Mouse (Mus musculus): ENCODE measurements around the gene Klra6. TPM values are rescaled to one million over a fixed set of nuclear protein-coding genes. Genes with fewer than 3 reads are reported as not detected.
"Not testable (repeated sequence)": the region's sequence is repeated elsewhere in the genome, so short reads cannot be mapped to it uniquely, and the experiment has no call there.

The Klra6 gene
- total RNA-seq (2022) = under 1 TPM in 1 of 4 experiments, not detected in 3; 0.27 TPM

DNA sequence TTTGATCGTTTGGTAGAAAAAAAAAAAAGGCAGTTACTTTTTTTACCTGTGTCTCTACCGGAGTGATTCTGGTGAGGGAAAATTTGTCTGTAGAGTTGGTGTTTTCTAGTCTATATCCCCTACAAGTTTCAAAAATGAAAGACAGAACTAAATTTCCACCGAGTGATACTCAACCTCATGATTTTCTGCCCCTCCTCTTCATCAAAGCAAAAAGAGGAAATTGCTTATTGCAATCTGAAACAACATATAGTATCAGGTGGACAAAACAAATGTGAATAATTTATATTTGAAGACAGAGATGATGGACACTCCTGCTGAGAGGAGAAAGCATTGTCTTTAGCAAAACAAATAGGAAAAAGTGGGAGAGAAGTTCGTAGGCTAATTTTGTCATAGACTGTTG, at the start of gene Klra6:
Gene Klra6, minus strand, starts transcription at position 101 of the 400 bp plus-strand sequence.
- no peak for DNase-seq

DNA sequence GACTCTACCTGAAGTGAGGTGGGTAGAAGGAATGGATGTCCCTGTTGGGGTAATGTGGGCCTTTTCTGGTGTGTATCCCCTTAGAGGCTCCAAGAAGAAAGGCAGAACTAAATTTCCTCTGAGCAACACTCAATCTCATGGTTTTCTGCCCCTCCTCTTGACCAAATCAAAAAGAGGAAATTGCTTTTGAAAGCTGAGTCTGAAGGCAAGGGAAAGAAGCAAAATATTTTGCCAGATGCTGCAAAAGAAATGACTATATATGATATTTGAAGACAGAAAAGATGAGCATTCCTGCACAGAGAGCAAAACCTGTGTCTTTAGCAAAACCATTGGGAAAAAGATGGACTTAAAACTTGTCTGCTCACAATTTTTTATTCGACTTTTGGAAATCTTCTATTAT, 40.4 kb upstream of the Klra6 start, which contains the start of gene Klra4:
Gene Klra4, minus strand, starts transcription at position 101 of the 400 bp plus-strand sequence.
- DNase-seq = not testable (repeated sequence)

DNA sequence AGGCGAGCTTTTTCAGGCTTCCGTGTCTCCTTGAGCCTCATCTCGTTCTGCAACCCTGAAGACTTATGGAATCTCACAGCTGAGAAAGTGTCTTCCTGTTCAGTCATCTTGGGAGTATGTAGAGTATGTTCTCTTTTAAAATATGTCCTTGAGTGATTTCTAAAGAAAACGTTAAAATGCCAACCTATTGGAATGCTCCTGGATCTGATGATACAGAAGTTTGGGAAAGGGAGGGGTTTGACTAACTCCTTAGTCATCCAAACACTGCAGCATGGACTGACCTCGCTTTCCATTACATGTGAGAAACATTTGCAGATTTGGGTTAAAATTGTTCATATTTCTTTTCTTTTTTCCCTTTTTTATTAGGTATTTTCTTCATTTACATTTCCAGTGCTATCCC, 38.4 kb upstream of the Klra6 start:
- no peak for DNase-seq

DNA sequence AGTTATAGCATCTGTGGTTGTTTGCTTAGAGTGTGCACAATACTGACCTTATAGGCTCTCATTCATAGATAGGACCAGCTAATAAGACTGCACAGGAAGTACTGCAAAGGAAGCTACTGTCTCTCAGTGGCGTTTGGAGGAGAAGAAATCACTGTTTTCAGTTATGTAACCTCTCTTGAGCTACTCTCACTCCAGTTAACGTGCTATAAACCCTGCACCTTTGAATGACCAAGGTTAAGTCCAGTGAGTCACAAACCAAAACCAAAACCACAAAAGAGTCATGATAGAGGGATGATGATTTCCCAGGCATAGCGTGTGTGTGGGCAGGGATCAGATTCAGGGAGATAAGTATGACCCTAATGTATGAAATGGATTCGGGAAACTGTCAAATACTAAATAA, 8.4 kb upstream of the Klra6 start:
- DNase-seq = peak; percentile 1

DNA sequence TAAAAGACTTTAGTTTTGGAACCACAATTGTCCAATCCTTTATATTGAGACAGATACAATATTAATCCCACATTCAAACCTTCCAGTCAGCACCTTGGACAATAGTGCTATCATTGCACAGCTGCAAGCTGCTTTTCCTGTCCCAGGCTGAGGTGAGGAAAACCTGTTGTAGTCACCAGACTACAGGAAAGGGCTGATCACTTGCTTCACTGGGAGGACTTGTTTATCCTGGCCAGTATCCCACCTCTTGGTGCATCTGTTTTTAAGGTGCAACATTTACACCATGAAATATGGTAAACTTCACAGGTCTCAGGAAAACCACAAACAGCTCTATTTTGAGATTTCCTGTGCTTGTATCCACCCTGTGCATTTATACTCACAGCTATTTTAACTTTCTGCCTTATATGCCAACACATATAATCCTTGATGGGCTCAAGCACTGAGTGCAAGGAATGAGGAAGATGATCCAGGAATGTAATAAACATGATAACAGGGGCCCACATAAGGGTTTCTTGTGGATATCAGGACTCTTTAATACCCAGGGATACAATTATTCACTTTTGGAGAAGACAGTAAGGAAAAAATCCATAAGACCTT, 4.8 kb upstream of the Klra6 start:
- DNase-seq = not testable (repeated sequence)

Other genes starting within 250 kb of the Klra6 start
- not detected for gene Gm156, start 242.7 kb downstream of the Klra6 start, total RNA-seq (2022)
- not detected for gene Gm17631, start 164.3 kb downstream of the Klra6 start, total RNA-seq (2022)
- gene Klra17, start 150.3 kb downstream of the Klra6 start, total RNA-seq (2022) = under 1 TPM in 1 of 4 experiments, not detected in 3; 0.24 TPM
- gene Klra5, start 109.3 kb downstream of the Klra6 start, total RNA-seq (2022) = not detected
- under 1 TPM in 1 of 4 experiments, not detected in 3; 0.46 TPM for gene Klra4, start 40.3 kb upstream of the Klra6 start, total RNA-seq (2022)
- gene Klra8, start 102.9 kb upstream of the Klra6 start, total RNA-seq (2022) = under 1 TPM in 3 of 4 experiments, not detected in 1; 0.29 to 0.49 (median 0.32) TPM
- under 1 TPM; 0.21 to 0.54 (median 0.30) TPM for gene Klra9, start 166.2 kb upstream of the Klra6 start, total RNA-seq (2022)
- under 1 TPM in 1 of 4 experiments, not detected in 3; 0.32 TPM for gene Klra7, start 206.4 kb upstream of the Klra6 start, total RNA-seq (2022)